Mouse (Mus musculus): ENCODE data around the gene Spin2d. TPM values are rescaled to one million over a fixed set of nuclear protein-coding genes. Genes with fewer than 3 reads are reported as not detected.
A peak's percentile ranks its signal among the peaks of the same experiment; 100 is the strongest.
"Not testable (repeated sequence)": the region's sequence is repeated elsewhere in the genome, so short reads cannot be mapped to it uniquely, and the experiment has no call there.

Gene Spin2d
- not detected in 2 replicates for total RNA-seq (2021)
- long read RNA-seq = 0 reads

GRCm38 (mm10) chrX:73176889-73177288 lies at the start of gene Spin2d:
TSS of gene Spin2d (minus strand) at chrX:73176989.
- DNase-seq = not testable (repeated sequence)

GRCm38 (mm10) chrX:73225365-73225764 lies 48.6 kb upstream of the Spin2d start:
- no peak for DNase-seq

- DNase-seq = not testable (repeated sequence)
These were observed 37.2 kb upstream of the Spin2d start, which contains the start of gene Xlr4b for GRCm38 (mm10) chrX:73213819-73214564. TSS of gene Xlr4b (plus strand) at chrX:73214333.

- DNase-seq = peak; percentile 10
These were observed 15.1 kb upstream of the Spin2d start, which contains the start of gene Xlr3b for GRCm38 (mm10) chrX:73191934-73192333. TSS of gene Xlr3b (plus strand) at chrX:73192207.

GRCm38 (mm10) chrX:73149350-73149749 lies 27.4 kb downstream of the Spin2d start, which contains the start of gene DXBay18:
TSS of gene DXBay18 (minus strand) at chrX:73149450.
- DNase-seq = not testable (repeated sequence)

- not testable (repeated sequence) for DNase-seq
These were observed 28.3 kb downstream of the Spin2d start, which contains the start of gene Xlr5b for GRCm38 (mm10) chrX:73148496-73148895. TSS of gene Xlr5b (plus strand) at chrX:73148796.

- not testable (repeated sequence) for DNase-seq
These were observed 33.6 kb downstream of the Spin2d start for GRCm38 (mm10) chrX:73143218-73143618.

Other genes starting within 250 kb of the Spin2d start
- 1.6 and 1.8 TPM in 2 replicates for gene Zfp185, start 189.7 kb downstream of the Spin2d start, total RNA-seq (2021)
- 0.38 and 0.43 TPM in 2 replicates for gene Pnma5, start 139.9 kb downstream of the Spin2d start, total RNA-seq (2021)
- gene Pnma3, start 112.2 kb downstream of the Spin2d start, total RNA-seq (2021) = 0.29 and 0.36 TPM in 2 replicates
- 1.3 TPM in 1 of 2 replicates, not detected in the other for gene Xlr4a, start 94.5 kb downstream of the Spin2d start, total RNA-seq (2021)
- gene Xlr3a, start 79.9 kb downstream of the Spin2d start, total RNA-seq (2021) = 1.4 and 2.2 TPM in 2 replicates
- gene Gm14685, start 59.9 kb downstream of the Spin2d start, total RNA-seq (2021) = 0.18 TPM in 1 of 2 replicates, not detected in the other
- not detected in 2 replicates for gene Xlr5b, start 28.2 kb downstream of the Spin2d start, total RNA-seq (2021)
- gene DXBay18, start 27.5 kb downstream of the Spin2d start, total RNA-seq (2021) = not detected in 2 replicates
- gene Xlr3b, start 15.2 kb upstream of the Spin2d start, total RNA-seq (2021) = 4.1 and 5.9 TPM in 2 replicates
- not detected in 2 replicates for gene Xlr4b, start 37.3 kb upstream of the Spin2d start, total RNA-seq (2021)
- gene F8a, start 51.3 kb upstream of the Spin2d start, total RNA-seq (2021) = 9.4 and 11.7 TPM in 2 replicates
- not detected in 2 replicates for gene Xlr4c, start 66.1 kb upstream of the Spin2d start, total RNA-seq (2021)
- gene Xlr3c, start 88.4 kb upstream of the Spin2d start, total RNA-seq (2021) = 0.21 TPM in 1 of 2 replicates, not detected in the other
- gene Xlr5a, start 116.0 kb upstream of the Spin2d start, total RNA-seq (2021) = 0.24 TPM in 1 of 2 replicates, not detected in the other
- gene Xlr5c, start 116.0 kb upstream of the Spin2d start, total RNA-seq (2021) = not detected in 2 replicates
- not detected in 2 replicates for gene Gm45015, start 159.9 kb upstream of the Spin2d start, total RNA-seq (2021)
- 23.0 and 27.0 TPM in 2 replicates for gene Zfp275, start 165.6 kb upstream of the Spin2d start, total RNA-seq (2021)
- not detected in 2 replicates for gene Gm18336, start 221.7 kb upstream of the Spin2d start, total RNA-seq (2021)
- gene Zfp92, start 234.1 kb upstream of the Spin2d start, total RNA-seq (2021) = 0.19 and 0.24 TPM in 2 replicates

Data from adrenal gland, postnatal 25 days (tissue).